Mouse (Mus musculus) C2C12 (cell line): Measurements from ENCODE around the gene Gpr160.

ENCODE experiments used
- CEBPB ChIP-seq: IDR thresholded peaks from one replicate; pipeline ENCODE4 v1.6.1; 2011; ENCODE audit warnings: low read depth, mild to moderate bottlenecking, control low read depth, moderate library complexity
- CTCF ChIP-seq: IDR thresholded peaks from one replicate; pipeline ENCODE4 v1.5.1; 2011; ENCODE audit not compliant: control insufficient read depth, insufficient read depth, insufficient read length
- MAX ChIP-seq: IDR thresholded peaks from one replicate; pipeline ENCODE4 v1.6.1; 2011; ENCODE audit warnings: mild to moderate bottlenecking, control low read depth
- MYOD1 ChIP-seq: IDR thresholded peaks from one replicate; pipeline ENCODE4 v1.6.1; 2011; ENCODE audit warnings: low read depth; ENCODE audit not compliant: control insufficient read depth, insufficient read length

DNA sequence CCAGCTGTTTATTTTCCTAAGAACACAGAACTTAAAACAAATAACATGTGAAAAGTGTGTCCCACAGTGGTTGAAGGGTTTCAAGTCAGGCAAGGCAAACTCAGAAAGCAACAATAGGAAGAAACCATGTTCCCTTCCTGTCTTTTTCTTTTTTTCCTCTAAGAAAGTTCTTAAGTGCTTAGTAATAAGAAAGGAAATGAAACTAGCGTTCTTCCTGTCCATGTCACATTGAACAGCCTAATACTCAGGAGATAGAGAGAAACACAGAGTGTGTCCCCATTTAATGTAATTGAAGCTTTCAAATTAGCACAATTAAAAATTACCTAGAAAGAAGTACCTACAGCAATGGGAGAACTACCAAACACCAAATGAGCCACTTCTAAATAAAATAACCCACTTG is 48.9 kb downstream of the Gpr160 start:
- no peak for TF ChIP-seq CTCF
- TF ChIP-seq MAX: no peak
- no peak for TF ChIP-seq CEBPB
- no peak for TF ChIP-seq MYOD1
